Mouse (Mus musculus): ENCODE data around the gene Rufy4.

The Rufy4 gene

DNA sequence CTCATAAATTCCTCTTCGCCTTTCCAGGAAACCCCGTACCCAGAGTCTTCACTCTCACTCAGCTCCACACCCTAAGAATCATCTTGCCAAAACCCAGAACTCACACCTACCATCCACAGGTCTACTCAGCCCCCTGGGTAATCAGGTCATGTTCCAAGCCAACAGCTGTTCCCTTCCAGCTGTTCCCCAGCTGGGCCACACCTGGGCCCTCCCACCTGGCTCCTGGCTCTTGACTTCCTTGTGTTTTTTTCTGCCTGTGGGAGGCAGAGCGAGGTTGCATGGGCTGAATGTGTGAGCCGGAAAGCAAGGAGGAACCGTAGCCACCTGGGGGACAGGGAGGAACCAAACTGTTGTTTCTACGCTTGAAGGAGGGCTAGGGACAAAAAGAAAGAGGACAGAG lies 19.1 kb upstream of the Rufy4 start:
- DNase-seq = no peak

DNA sequence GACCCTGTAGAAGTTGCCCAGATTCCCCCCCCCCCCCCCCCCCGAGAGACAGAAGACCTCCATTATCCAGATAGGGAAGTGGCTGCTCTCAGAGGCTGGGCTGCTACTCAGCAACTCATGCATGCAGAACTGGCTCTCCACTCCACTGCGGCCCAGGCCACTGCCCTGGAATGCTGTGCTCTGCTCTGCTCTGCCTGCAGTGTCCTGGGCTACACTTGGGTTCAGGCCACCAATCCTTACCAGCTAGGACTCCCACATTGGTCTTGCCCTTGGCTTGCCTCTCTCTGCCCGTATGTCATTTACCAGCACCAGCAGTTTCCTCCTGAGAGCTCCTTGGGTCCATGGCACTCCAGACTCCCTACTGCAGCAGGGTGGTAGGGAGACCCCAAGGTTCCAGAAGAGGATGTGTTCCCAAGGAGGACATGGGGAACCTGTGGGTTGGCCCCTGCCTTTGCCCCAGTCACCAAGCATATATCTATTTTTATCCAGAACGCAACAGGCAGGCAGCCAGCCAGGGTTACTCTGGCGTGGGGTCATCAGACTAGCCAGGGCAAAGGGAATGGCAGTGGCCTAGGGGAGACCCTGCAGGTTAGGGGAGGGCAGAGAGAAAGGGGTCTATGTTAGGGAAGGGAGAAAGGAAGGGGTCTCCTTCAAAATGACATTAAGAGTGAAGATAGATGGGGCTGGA lies 17.3 kb upstream of the Rufy4 start:
- peak; percentile 95 for DNase-seq

DNA sequence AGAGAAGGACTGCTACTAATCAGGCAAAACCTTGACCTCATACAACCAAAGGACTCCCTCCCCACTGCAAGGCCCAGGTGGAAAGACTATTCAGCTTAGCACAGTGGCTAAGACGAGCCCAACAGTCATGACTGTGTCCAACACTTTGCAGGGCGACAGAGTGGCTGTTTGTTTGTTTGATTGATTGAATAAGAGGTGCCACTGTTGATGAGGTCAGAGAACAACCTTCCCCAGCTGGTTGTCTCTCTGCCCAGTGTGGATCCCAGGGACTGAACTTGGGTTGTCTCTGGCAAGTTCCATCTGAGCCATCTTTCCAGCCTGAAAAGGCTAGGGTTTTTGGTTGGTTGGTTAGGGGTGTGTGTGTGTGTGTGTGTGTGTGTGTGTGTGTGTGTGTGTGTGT lies 15.7 kb upstream of the Rufy4 start:
- DNase-seq = no peak

GRCm38 (mm10) chr1:74110932-74111695 lies 14.2 kb upstream of the Rufy4 start:
- DNase-seq = peak; percentile 92

DNA sequence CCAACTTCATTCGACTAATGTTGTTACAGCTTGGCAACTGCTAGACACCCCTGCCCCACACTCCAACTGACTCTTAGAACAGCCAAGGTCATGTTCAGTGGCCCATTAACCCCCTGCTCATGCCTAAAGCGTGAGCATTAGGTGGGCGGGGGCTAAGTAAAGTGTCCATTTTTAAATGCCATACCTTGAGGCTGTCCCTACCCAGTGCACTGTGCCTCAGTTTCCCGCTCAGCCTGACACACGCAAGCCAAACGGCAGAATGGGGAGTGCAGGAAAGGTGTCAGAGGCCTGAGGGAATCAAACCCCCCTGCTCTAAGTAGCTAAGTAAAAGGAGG lies 13.7 kb upstream of the Rufy4 start:
- DNase-seq = no peak

GRCm38 (mm10) chr1:74113071-74113470 lies 12.3 kb upstream of the Rufy4 start:
- peak; percentile 96 for DNase-seq

DNA sequence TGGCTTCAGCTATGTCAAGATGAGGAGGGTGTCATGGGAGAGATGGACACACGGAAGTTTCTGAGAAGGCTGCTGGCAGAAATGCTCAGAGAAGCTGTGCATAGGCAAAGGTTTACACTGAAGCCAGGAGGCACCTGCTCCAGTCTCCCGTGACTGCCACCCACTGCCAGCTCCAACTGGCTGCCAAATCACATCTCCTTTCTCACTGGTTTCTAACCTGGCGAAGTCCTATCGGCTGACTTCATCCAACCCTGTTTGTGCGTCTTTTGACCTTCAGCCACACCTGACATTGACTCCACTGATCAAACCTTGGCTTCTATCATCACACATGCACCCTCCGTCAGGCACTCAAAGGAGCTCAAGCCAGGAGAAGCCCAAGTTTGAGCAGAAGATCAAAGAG lies 7.5 kb upstream of the Rufy4 start:
- peak; percentile 92 for DNase-seq

DNA sequence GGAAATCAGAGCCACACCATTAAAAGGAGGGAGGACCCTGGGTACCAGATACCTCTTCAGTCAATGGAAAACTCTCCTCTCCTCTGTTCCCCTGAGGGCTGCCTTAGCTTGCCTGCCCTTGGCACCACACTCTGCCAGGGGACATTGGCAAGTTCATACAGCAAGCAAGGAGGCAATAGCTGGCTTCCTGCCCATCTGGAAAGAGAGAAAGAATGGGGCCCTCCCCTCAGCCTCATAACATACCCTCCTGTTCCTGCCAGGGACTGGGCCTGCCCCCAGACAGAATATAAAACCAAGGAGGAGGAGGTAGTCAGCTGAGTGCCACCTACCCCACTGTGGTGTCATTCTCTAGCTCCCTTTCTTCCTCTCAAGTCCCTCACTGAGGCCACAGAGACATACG lies 6.2 kb upstream of the Rufy4 start:
- peak; percentile 97 for DNase-seq

- DNase-seq = peak; percentile 91
Observed at GRCm38 (mm10) chr1:74121138-74121537, 4.2 kb upstream of the Rufy4 start.

DNA sequence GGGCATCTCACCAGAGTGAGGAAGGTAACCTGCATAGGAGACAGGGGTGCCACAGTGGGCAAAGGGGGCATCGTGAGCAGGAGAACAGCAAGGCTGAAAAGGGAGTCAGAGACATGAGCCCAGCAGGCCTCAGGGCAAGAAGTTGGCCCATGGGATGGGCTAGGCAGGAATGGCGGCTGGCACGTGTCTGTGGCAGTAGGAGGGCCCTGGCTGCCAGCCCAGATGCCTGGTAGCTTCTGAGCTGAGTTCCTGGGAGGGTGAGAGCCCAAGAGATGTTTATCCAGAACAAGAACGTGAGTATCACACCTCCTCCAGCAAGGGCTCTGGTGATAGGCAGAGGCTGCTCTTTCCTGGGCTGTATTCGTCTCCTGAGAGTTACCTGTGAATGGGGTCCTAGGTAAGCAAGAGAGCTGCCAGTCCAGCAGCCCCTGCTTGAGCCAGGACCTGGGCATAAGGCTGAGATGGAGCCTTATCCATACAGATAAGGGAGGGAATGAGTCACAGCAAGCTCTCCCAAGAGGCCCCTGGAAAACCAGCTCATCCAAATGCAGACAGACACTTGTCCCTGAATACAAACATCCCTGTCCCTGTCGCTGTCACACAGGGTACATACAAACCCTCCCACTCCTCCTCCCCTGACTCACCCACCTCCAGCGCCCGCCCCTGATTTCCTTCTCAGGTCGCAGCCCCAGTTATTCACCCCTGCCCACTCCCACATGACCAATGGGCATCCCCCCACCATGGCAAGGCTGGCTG lies 3.3 kb upstream of the Rufy4 start:
- peak; percentile 96 for DNase-seq

GRCm38 (mm10) chr1:74123215-74123614 lies 2.1 kb upstream of the Rufy4 start:
- DNase-seq = no peak

- peak; percentile 96 for DNase-seq
Observed at GRCm38 (mm10) chr1:74124021-74124981, 1.0 kb upstream of the Rufy4 start, which contains the start of gene Tns1. Tns1 (minus strand) TSS chr1:74124449.

DNA sequence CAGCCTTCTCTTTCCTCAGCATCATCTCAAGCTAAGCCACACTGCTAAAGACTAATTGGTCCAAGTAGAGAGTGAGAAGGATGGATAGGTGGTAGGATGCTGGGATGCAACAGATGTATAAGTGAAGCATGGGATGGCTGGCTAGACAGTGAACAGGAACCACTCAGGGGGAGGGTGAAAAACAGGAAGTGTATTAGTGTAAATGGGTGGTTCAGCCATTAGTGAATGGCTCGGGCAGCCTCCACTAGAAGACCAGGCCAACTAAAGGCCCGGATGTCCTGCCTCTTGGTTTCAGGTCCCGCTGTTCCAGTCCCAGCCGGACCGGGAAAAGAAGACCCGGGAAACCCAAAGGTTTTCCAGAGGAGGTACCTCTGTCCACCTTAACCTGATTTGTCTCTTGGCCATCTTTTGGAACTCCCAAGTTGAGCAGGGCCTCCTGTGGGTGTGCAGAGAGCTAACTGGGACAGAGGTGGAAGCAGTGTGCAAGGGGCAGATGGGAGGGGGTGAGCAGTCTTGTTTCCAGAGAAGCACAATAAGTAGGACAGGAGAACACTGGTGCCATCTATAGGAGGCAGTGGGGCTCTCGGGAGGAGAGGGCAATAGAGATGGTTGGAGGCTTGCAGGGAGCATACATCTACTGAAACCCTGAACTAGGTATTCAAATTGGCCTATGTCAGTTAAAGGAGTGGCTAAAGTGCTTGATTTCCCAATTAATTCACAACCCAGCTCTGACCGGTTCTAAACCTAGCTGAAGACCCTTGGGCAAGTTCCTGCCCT lies 5.7 kb downstream of the Rufy4 start:
- DNase-seq = no peak

GRCm38 (mm10) chr1:74132011-74132410 lies 6.7 kb downstream of the Rufy4 start:
- no peak for DNase-seq

GRCm38 (mm10) chr1:74133954-74134353 lies 8.6 kb downstream of the Rufy4 start:
- DNase-seq = peak; percentile 97

GRCm38 (mm10) chr1:74135326-74135950 lies 10.1 kb downstream of the Rufy4 start:
- DNase-seq = no peak

DNA sequence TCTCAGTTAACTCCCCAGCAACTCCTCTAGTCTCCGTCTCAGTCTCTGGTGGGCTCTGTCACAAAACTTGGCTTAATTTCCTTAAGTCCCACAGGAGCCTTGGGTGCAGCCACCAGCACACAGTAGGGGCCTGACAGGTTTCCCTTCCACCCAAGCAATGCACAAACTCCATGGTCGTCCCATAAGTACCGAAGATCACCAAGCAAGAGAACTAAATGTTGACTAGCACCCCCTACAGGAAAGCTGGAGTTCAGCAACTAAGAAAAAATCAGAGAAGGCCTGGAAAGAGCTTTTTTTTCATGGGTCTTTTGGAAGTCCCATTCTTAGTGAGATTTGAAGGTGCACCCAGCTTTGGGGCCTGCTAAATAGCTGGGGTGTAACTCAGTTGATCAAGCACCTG lies 14.1 kb downstream of the Rufy4 start:
- DNase-seq = peak; percentile 85

DNA sequence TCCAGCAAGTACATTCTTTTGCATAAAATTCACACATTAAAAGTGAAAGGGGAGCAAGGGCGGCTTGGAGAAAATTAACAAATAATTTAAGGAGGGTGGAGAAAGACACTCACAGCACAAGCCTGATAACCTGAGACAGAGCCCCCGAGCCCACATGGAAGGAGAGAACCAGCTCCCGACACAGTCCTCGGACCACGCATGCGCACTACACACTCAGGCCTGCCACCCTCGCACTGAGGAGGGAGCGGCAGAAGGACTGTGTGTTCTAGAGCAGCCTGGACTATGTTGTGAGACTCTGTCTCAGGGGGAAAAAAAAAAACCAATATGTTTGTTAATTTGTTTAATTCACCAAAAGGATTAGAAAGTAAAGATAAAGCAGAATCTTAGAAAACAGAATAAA lies 16.4 kb downstream of the Rufy4 start:
- no peak for DNase-seq

GRCm38 (mm10) chr1:74149106-74149885 lies 24.0 kb downstream of the Rufy4 start:
- peak; percentile 43 for DNase-seq

- peak; percentile 78 for DNase-seq
Observed at GRCm38 (mm10) chr1:74150101-74150500, 24.8 kb downstream of the Rufy4 start.
